Mouse (Mus musculus): ENCODE measurements at regions not wholly inside any gene's neighbourhood (a gene's known extent, or its start where the extent isn't known, plus 50 kb on each side); places are given as distances from the start of the nearest gene placed in this dataset.

GRCm38 (mm10) chr10:72923611-72924010, 175.5 kb upstream of the Pcdh15 start:
- 90% methylated on average over 2 of the region's 2 CpGs for WGBS
- ATAC-seq (ENCODE audit: low FRiP score, low read depth), result no peak
- H3K36me3 ChIP-seq (ENCODE audit: control insufficient read depth, insufficient read depth, low read length), result no peaks in the 10 kb centered on the region
- TF ChIP-seq POLR2A (IDR thresholded peaks at IDR 0.05; ENCODE audit: borderline replicate concordance, extremely low read depth, insufficient read depth, insufficient read length), result no peak
- H3K4me3 ChIP-seq (replicated peaks; ENCODE audit: low read length), result no peak overlapping the region
- H3K9ac ChIP-seq (ENCODE audit: low read depth, low read length, severe bottlenecking), result no peak overlapping the region
- H3K27me3 ChIP-seq (ENCODE audit: control insufficient read depth, insufficient read depth, low read length), result no peaks in the 10 kb centered on the region
- no peaks in the 10 kb centered on the region for H3K9me3 ChIP-seq (ENCODE audit: control insufficient read depth, low read length)
- H3K4me1 ChIP-seq (ENCODE audit: control insufficient read depth, insufficient read depth, low read length), result no peaks in the 10 kb centered on the region
- no peak overlapping the region for H3K27ac ChIP-seq (replicated peaks; ENCODE audit: low read depth, low read length)
- no peak overlapping the region for H3K4me2 ChIP-seq (replicated peaks; ENCODE audit: low read depth, low read length, severe bottlenecking)
- DNase-seq (ENCODE audit: low spot score), result no peak

- Histone ChIP-seq H3K4me1 (ENCODE audit: control insufficient read depth, insufficient read depth, low read length) (no peaks in the 10 kb centered on the region), H3K27me3 (ENCODE audit: control insufficient read depth, insufficient read depth, low read length) (no peaks in the 10 kb centered on the region), H3K9me3 (ENCODE audit: control insufficient read depth, low read length) (no peaks in the 10 kb centered on the region), H3K4me2 (replicated peaks; ENCODE audit: low read depth, low read length, severe bottlenecking) (no peak overlapping the region), H3K27ac (replicated peaks; ENCODE audit: low read depth, low read length) (no peak overlapping the region), H3K36me3 (ENCODE audit: control insufficient read depth, insufficient read depth, low read length) (no peaks in the 10 kb centered on the region), H3K9ac (ENCODE audit: low read depth, low read length, severe bottlenecking) (no peak overlapping the region), H3K4me3 (replicated peaks; ENCODE audit: low read length) (no peak overlapping the region)
- WGBS, result 69% methylated on average over 3 of the region's 3 CpGs
- ATAC-seq (ENCODE audit: low FRiP score, low read depth) (no peak), DNase-seq (ENCODE audit: low spot score) (no peak)
- TF ChIP-seq POLR2A (IDR thresholded peaks at IDR 0.05; ENCODE audit: borderline replicate concordance, extremely low read depth, insufficient read depth, insufficient read length), result no peak
Measured at GRCm38 (mm10) chr10:72956957-72957356, 142.2 kb upstream of the Pcdh15 start.

GRCm38 (mm10) chr10:72960051-72960450, 139.1 kb upstream of the Pcdh15 start:
- no peak for TF ChIP-seq POLR2A (IDR thresholded peaks at IDR 0.05; ENCODE audit: borderline replicate concordance, extremely low read depth, insufficient read depth, insufficient read length)
- Histone ChIP-seq H3K4me3 (replicated peaks; ENCODE audit: low read length) (no peak overlapping the region), H3K27ac (replicated peaks; ENCODE audit: low read depth, low read length) (no peak overlapping the region), H3K27me3 (ENCODE audit: control insufficient read depth, insufficient read depth, low read length) (no peaks in the 10 kb centered on the region), H3K9me3 (ENCODE audit: control insufficient read depth, low read length) (no peaks in the 10 kb centered on the region), H3K36me3 (ENCODE audit: control insufficient read depth, insufficient read depth, low read length) (no peaks in the 10 kb centered on the region), H3K4me1 (ENCODE audit: control insufficient read depth, insufficient read depth, low read length) (no peaks in the 10 kb centered on the region), H3K4me2 (replicated peaks; ENCODE audit: low read depth, low read length, severe bottlenecking) (no peak overlapping the region), H3K9ac (ENCODE audit: low read depth, low read length, severe bottlenecking) (no peak overlapping the region)
- WGBS, result 82% methylated on average over 3 of the region's 3 CpGs
- DNase-seq (ENCODE audit: low spot score), result no peak
- ATAC-seq (ENCODE audit: low FRiP score, low read depth), result no peak

GRCm38 (mm10) chr10:72981359-72981758, 117.8 kb upstream of the Pcdh15 start:
- Histone ChIP-seq H3K36me3 (ENCODE audit: control insufficient read depth, insufficient read depth, low read length) (no peaks in the 10 kb centered on the region), H3K27me3 (ENCODE audit: control insufficient read depth, insufficient read depth, low read length) (no peaks in the 10 kb centered on the region), H3K9me3 (ENCODE audit: control insufficient read depth, low read length) (no peaks in the 10 kb centered on the region), H3K27ac (replicated peaks; ENCODE audit: low read depth, low read length) (no peak overlapping the region), H3K4me1 (ENCODE audit: control insufficient read depth, insufficient read depth, low read length) (no peaks in the 10 kb centered on the region), H3K4me2 (replicated peaks; ENCODE audit: low read depth, low read length, severe bottlenecking) (no peak overlapping the region), H3K9ac (ENCODE audit: low read depth, low read length, severe bottlenecking) (no peak overlapping the region), H3K4me3 (replicated peaks; ENCODE audit: low read length) (no peak overlapping the region)
- no peak for TF ChIP-seq POLR2A (IDR thresholded peaks at IDR 0.05; ENCODE audit: borderline replicate concordance, extremely low read depth, insufficient read depth, insufficient read length)
- 30% methylated on average over 1 of the region's 1 CpGs for WGBS
- DNase-seq (ENCODE audit: low spot score) (peak; percentile 23), ATAC-seq (ENCODE audit: low FRiP score, low read depth) (0 out of 2 replicates have a peak, but pooled peaks have one; percentile 23)

- no peaks in the 10 kb centered on the region for H3K9me3 ChIP-seq (ENCODE audit: control insufficient read depth, low read length)
- H3K9ac ChIP-seq (ENCODE audit: low read depth, low read length, severe bottlenecking), result no peak overlapping the region
Measured at GRCm38 (mm10) chr10:72988355-72988754, 110.8 kb upstream of the Pcdh15 start.

DNA sequence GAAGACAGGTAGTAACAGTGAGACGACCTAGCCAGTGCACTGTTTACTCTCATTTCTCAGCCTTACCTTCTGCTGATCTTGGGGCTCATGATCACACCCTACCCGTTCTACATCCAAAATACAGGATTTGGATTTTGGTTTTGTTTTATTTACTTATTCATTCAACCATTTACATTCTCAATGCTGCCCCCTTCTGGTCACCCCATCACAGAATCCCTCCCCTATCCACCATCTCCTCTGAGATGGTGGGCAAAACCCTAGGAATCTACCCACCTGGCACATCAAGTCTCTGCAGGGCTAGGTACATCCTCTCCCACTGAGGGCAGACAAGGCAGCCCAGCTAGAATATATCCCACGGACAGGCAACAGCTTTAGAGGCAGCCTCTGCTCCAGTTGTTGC, 88.2 kb upstream of the Pcdh15 start:
- 62% methylated on average over 3 of the region's 3 CpGs for WGBS
- Histone ChIP-seq H3K4me3 (replicated peaks; ENCODE audit: low read length) (no peak overlapping the region), H3K4me2 (replicated peaks; ENCODE audit: low read depth, low read length, severe bottlenecking) (no peak overlapping the region), H3K4me1 (ENCODE audit: control insufficient read depth, insufficient read depth, low read length) (no peaks in the 10 kb centered on the region), H3K9ac (ENCODE audit: low read depth, low read length, severe bottlenecking) (no peak overlapping the region), H3K27me3 (ENCODE audit: control insufficient read depth, insufficient read depth, low read length) (no peaks in the 10 kb centered on the region), H3K27ac (replicated peaks; ENCODE audit: low read depth, low read length) (no peak overlapping the region), H3K9me3 (ENCODE audit: control insufficient read depth, low read length) (no peaks in the 10 kb centered on the region), H3K36me3 (ENCODE audit: control insufficient read depth, insufficient read depth, low read length) (no peaks in the 10 kb centered on the region)
- ATAC-seq (ENCODE audit: low FRiP score, low read depth) (no peak), DNase-seq (ENCODE audit: low spot score) (no peak)
- no peak for TF ChIP-seq POLR2A (IDR thresholded peaks at IDR 0.05; ENCODE audit: borderline replicate concordance, extremely low read depth, insufficient read depth, insufficient read length)

More at GRCm38 (mm10) chr10:72988355-72988754, 110.8 kb upstream of the Pcdh15 start:
- H3K27me3 ChIP-seq (ENCODE audit: control insufficient read depth, insufficient read depth, low read length), result no peaks in the 10 kb centered on the region
- DNase-seq (ENCODE audit: low spot score), result no peak
- H3K27ac ChIP-seq (replicated peaks; ENCODE audit: low read depth, low read length), result no peak overlapping the region
- no peak overlapping the region for H3K4me3 ChIP-seq (replicated peaks; ENCODE audit: low read length)
- no peaks in the 10 kb centered on the region for H3K36me3 ChIP-seq (ENCODE audit: control insufficient read depth, insufficient read depth, low read length)
- no peaks in the 10 kb centered on the region for H3K4me1 ChIP-seq (ENCODE audit: control insufficient read depth, insufficient read depth, low read length)
- no peak for TF ChIP-seq POLR2A (IDR thresholded peaks at IDR 0.05; ENCODE audit: borderline replicate concordance, extremely low read depth, insufficient read depth, insufficient read length)
- ATAC-seq (ENCODE audit: low FRiP score, low read depth), result no peak
- no peak overlapping the region for H3K4me2 ChIP-seq (replicated peaks; ENCODE audit: low read depth, low read length, severe bottlenecking)

Measured in limb, embryonic 14.5 days (tissue).